Mouse (Mus musculus) midbrain, embryonic 14.5 days (tissue): ENCODE results near the gene Ap1g2. TPM values are rescaled to one million over a fixed set of nuclear protein-coding genes. Genes with fewer than 3 reads are reported as not detected.

Experiments
- ATAC-seq: fragments of 200-750 bp; cut with Nextera tagmentation; 2 replicates; pipeline ENCODE4 v1.8.0; 2017; ENCODE audit warnings: moderate number of reproducible peaks, moderate library complexity; ENCODE audit not compliant: low FRiP score, low TSS enrichment
- DNase-seq: peaks from one replicate; pipeline ENCODE4 v3.0.0-alpha.2; 2015
- H3K27ac ChIP-seq: fragments of 300-500 bp; sonication (generic); replicated peaks from 2 replicates; pipeline ENCODE4 v1.5.1; 2014; ENCODE audit warnings: mild to moderate bottlenecking, low read depth, low read length, moderate library complexity
- H3K27me3 ChIP-seq: fragments of 300-500 bp; sonication (generic); 2 replicates; pipeline ENCODE4 v1.6.1; 2014; ENCODE audit warnings: low read length, control low read depth, mixed read lengths; ENCODE audit not compliant: control insufficient read depth, insufficient read depth
- H3K36me3 ChIP-seq: fragments of 300-500 bp; sonication (generic); 2 replicates; pipeline ENCODE4 v1.6.1; 2014; ENCODE audit warnings: low read length, control low read depth; ENCODE audit not compliant: control insufficient read depth, insufficient read depth
- H3K4me1 ChIP-seq: fragments of 300-500 bp; sonication (generic); 2 replicates; pipeline ENCODE4 v1.6.1; 2014; ENCODE audit warnings: mild to moderate bottlenecking, antibody characterized with exemption, low read length, control low read depth; ENCODE audit not compliant: control insufficient read depth, insufficient read depth
- H3K4me2 ChIP-seq: fragments of 300-500 bp; sonication (generic); 2 replicates; pipeline ENCODE4 v1.6.1; 2014; ENCODE audit warnings: mild to moderate bottlenecking, low read length, moderate library complexity
- H3K4me3 ChIP-seq: fragments of 300-500 bp; sonication (generic); replicated peaks from 2 replicates; pipeline ENCODE4 v1.5.1; 2014; ENCODE audit warnings: low read depth, low read length
- H3K9ac ChIP-seq: fragments of 300-500 bp; sonication (generic); replicated peaks from 2 replicates; pipeline ENCODE4 v1.6.1; 2014; ENCODE audit warnings: mild to moderate bottlenecking, low read length, moderate library complexity
- H3K9me3 ChIP-seq: fragments of 300-500 bp; sonication (generic); 2 replicates; pipeline ENCODE4 v1.6.1; 2016; ENCODE audit warnings: low read length, control low read depth, mixed read lengths; ENCODE audit not compliant: control insufficient read depth
- WGBS: fragments of 180-500 bp; shearing (Covaris S2); extraction: QIAGEN DNeasy Blood & Tissue Kit; methylation state at CpG from one replicate; pipeline ENCODE4 v1.1.7; 2014; 5-methylcytosine and 5-hydroxymethylcytosine counted together
- polyA plus RNA-seq: library from polyadenylated mRNA; unstranded; fragments of >200 nt; fragmentation: Nextera tagmentation; extraction: Ambion mirVana; gene quantifications from 2 replicates; pipeline ENCODE4 v1.2.1, GENCODE M21; 2014

The Ap1g2 gene
- polyA plus RNA-seq, 1 experiment from 2014 or later, result 6.8 TPM

DNA sequence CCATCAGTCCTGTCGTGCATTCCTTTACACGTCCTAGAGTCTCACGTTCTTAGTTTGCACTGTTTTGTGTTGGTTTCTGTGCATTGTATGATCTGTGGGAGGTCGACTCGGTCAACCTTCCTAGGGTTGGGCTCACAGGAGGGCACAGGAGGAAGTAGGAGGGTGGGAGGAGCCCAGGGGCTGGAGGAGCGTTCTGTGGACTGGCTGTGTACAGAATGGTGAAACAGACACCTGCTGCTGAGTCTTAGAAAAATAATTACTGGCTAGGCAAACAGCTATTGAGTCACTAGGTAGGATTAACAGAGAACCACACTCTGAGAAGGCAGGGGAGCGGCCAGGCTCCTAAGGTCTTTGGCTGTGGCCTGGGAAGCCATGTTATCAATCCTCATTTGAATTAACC lies 32.9 kb upstream of the Ap1g2 start:
- DNase-seq (no peak), ATAC-seq (no peak)
- Histone ChIP-seq H3K4me2 (no peak overlapping the region), H3K4me3 (no peak overlapping the region), H3K27me3 (no peaks in the 10 kb centered on the region), H3K9ac (no peak overlapping the region), H3K9me3 (no peaks in the 10 kb centered on the region), H3K4me1 (no peaks in the 10 kb centered on the region), H3K36me3 (no peaks in the 10 kb centered on the region), H3K27ac (no peak overlapping the region)
- 47% methylated on average over 7 of the region's 7 CpGs for WGBS

DNA sequence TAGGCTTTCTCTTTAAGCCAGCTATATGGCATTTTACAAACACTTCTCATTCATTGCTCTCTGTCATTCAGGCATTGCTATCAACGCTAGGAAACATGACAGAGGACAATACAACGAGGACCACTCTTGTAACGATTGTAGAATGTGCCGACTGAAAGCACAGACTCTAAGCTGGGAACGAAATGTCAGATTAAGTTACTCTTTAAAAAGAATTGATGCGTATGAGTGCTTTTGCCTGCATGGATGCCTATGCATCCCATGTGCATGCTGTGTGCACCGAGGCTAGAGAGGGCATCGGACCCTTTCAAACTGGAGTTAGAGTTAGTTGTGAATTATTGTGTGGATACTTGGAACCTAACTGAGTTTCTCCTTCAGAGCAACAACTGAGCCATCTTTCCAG lies 29.3 kb upstream of the Ap1g2 start:
- Histone ChIP-seq H3K36me3 (no peaks in the 10 kb centered on the region), H3K4me3 (no peak overlapping the region), H3K27ac (no peak overlapping the region), H3K27me3 (no peaks in the 10 kb centered on the region), H3K9ac (no peak overlapping the region), H3K4me2 (no peak overlapping the region), H3K4me1 (no peaks in the 10 kb centered on the region), H3K9me3 (no peaks in the 10 kb centered on the region)
- DNase-seq (no peak), ATAC-seq (no peak)
- WGBS, result 62% methylated on average over 8 of the region's 8 CpGs

DNA sequence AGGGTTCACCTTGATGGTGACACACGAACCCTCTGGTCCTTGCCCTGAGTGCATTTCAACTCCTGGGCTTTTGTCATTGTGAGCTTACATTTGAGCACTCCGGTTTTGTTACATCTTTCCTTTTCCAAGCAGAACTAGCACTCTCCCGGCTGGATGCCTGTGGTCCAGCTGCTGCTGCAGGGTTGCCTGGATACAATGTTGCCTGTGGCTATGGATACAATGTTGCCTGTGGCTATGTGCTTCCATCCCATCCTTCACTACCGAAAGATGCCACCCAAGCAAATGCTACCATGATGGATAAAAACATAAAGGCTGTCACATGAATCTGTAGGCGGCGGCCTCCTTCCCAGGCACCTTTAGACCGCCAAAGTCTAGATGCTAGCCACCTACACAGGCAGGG lies 20.1 kb upstream of the Ap1g2 start:
- DNase-seq (no peak), ATAC-seq (no peak)
- H3K27me3 ChIP-seq, result no peaks in the 10 kb centered on the region
- H3K4me3 ChIP-seq, result no peak overlapping the region
- no peak overlapping the region for H3K9ac ChIP-seq
- peaks cover 17% of the 10 kb centered on the region for H3K4me1 ChIP-seq
- H3K27ac ChIP-seq, result no peak overlapping the region
- no peaks in the 10 kb centered on the region for H3K9me3 ChIP-seq
- no peaks in the 10 kb centered on the region for H3K36me3 ChIP-seq
- no peak overlapping the region for H3K4me2 ChIP-seq
- 55% methylated on average over 7 of the region's 7 CpGs for WGBS

DNA sequence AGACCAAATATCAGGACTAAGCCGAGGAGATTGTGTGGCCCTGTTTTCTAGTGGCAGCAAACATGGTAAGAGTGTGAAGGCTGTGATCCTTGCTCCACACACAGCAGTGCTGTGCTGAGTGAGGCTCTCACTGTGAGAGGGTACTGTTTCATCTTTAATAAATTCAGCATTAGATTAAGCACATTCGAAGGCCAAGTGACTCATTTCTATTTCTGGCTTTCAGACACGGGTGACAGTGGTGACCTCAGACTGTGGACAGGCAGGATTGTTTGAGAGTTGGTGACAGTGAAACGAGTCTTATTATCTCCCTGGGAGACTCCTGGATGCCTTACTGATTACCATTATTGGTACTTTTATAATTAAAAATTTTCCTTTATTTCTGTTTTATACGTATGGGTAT lies 19.3 kb upstream of the Ap1g2 start:
- H3K9ac ChIP-seq, result no peak overlapping the region
- DNase-seq, result no peak
- no peaks in the 10 kb centered on the region for H3K9me3 ChIP-seq
- ATAC-seq, result no peak
- H3K27me3 ChIP-seq, result no peaks in the 10 kb centered on the region
- no peak overlapping the region for H3K27ac ChIP-seq
- H3K4me1 ChIP-seq, result peaks cover 17% of the 10 kb centered on the region
- H3K4me2 ChIP-seq, result no peak overlapping the region
- H3K4me3 ChIP-seq, result no peak overlapping the region
- WGBS, result 85% methylated on average over 5 of the region's 5 CpGs
- H3K36me3 ChIP-seq, result no peaks in the 10 kb centered on the region

DNA sequence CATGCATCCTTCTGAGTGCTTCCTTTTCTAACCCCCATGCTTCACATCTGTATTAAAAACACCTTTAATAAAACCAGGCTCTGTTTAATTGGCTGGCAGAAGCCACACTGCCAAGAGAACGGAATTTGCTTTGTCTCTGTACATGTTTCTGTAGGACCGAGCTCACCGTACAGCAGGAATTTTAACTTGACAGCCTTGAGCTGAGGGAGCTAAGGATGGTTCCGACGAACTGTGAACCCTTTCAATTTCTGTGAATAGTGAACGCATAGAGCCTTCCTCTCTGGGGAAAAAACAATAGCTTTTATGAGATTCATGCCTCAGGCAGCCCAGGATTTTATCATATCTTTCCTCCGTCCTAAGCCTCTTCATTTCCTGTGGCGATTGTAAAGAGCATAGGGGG lies 16.0 kb upstream of the Ap1g2 start:
- H3K4me2 ChIP-seq, result peak overlapping the region; percentile 43
- H3K36me3 ChIP-seq, result no peaks in the 10 kb centered on the region
- H3K4me1 ChIP-seq, result peaks cover 19% of the 10 kb centered on the region
- peak overlapping the region; percentile 90 for H3K27ac ChIP-seq
- DNase-seq (peak; percentile 70), ATAC-seq (peak; percentile 27; the same call in 1 of the 2 replicates)
- peak overlapping the region; percentile 32; the same call in 1 of the 2 replicates for H3K9ac ChIP-seq
- no peaks in the 10 kb centered on the region for H3K27me3 ChIP-seq
- WGBS, result 14% methylated on average over 8 of the region's 8 CpGs
- no peaks in the 10 kb centered on the region for H3K9me3 ChIP-seq
- no peak overlapping the region for H3K4me3 ChIP-seq

DNA sequence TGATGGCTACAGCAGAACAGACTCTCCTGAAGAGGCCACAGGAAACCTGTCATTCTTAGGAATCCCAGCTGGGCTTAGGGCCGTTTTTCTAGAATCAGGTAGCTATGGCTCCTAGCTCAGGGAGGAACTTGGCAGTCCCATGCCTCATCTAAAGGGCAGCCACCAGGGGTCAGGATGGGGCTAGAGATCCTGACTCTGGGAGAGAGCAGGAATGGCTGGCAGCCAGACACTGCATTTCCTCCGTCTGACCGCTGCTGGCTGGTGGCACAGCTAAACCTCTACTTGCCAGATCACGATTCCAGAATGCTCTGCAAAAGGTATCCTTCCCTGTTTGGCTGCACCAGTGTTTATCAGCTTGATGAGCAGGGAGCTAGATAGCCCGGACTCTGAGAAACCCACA lies 15.6 kb upstream of the Ap1g2 start:
- no peak overlapping the region for H3K4me3 ChIP-seq
- no peaks in the 10 kb centered on the region for H3K9me3 ChIP-seq
- H3K4me2 ChIP-seq, result peak overlapping the region; percentile 43
- WGBS, result 6% methylated on average over 5 of the region's 5 CpGs
- DNase-seq (peak; percentile 93), ATAC-seq (peak; percentile 90)
- H3K27me3 ChIP-seq, result no peaks in the 10 kb centered on the region
- peak overlapping the region; percentile 90 for H3K27ac ChIP-seq
- H3K9ac ChIP-seq, result peak overlapping the region; percentile 32; the same call in 1 of the 2 replicates
- H3K4me1 ChIP-seq, result peaks cover 24% of the 10 kb centered on the region
- no peaks in the 10 kb centered on the region for H3K36me3 ChIP-seq

DNA sequence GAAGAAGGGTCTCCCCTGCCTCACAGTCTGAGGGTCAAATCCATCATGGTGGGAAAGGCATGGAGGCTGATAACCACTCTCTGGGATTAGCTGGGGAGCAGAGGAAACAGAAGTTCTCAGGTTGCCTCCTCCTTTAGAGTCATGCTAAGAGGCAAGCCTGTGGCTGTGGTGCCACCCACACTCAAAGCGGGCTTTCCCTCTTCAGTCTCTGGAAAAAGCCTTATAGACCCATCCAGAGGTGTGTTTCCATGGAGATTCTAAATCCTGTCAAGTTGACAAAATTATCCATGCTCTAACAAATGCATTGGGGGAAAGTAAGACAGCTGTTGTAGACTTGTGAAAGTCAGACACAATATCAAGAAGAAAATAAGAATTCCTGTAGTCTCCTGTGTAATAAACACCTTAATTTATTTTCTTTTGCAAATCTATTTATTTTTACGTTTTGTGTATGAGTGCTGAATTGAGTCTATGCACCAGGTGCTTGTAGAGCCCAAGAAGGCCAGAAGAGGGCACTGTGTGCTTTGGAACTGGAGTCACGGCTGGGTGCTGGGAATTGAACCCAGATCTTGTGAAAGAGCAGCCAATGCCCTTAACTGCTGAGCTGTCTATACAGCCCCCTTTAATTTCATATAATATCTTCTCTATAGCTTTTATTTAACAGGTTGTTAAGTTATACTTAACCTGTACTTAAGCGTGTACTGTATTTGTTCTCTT lies 13.2 kb upstream of the Ap1g2 start:
- ATAC-seq (no peak), DNase-seq (no peak)
- Histone ChIP-seq H3K9me3 (no peaks in the 10 kb centered on the region), H3K4me1 (peaks cover 27% of the 10 kb centered on the region), H3K27ac (no peak overlapping the region), H3K9ac (no peak overlapping the region), H3K4me3 (no peak overlapping the region), H3K36me3 (no peaks in the 10 kb centered on the region), H3K4me2 (no peak overlapping the region), H3K27me3 (no peaks in the 10 kb centered on the region)
- WGBS, result 62% methylated on average over 4 of the region's 4 CpGs

DNA sequence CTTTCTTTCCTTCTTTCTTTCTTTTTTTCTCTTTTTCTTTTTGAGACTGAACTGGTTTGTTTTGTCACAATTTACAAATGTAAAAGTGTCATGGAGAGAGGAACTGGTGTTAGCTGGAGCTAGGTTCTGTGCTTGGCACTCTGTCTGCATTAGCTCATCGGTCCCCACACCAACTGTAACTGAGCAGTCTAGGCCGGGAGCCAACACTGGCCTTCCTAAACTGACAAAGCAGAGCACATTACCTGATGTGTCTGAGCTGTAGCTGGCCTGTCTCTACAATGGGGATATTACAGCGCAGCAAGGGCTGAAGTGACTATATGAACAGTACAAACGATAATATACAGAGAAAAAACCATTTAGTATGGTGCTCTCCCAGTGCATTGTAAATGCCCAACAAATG lies 12.5 kb upstream of the Ap1g2 start:
- H3K9ac ChIP-seq, result no peak overlapping the region
- 81% methylated on average over 4 of the region's 4 CpGs for whole genome bisulfite sequencing
- no peaks in the 10 kb centered on the region for H3K36me3 ChIP-seq
- H3K27me3 ChIP-seq, result peaks cover 1% of the 10 kb centered on the region; the same call in 1 of the 2 replicates
- no peak overlapping the region for H3K27ac ChIP-seq
- no peak overlapping the region for H3K4me2 ChIP-seq
- H3K9me3 ChIP-seq, result no peaks in the 10 kb centered on the region
- H3K4me3 ChIP-seq, result no peak overlapping the region
- H3K4me1 ChIP-seq, result peaks cover 34% of the 10 kb centered on the region
- ATAC-seq, result no peak
- no peak for DNase-seq
